Mouse (Mus musculus) ES-Bruce4 (cell line): Measurements from ENCODE around the gene Mcub. TPM values are rescaled to one million over a fixed set of nuclear protein-coding genes. Genes with fewer than 3 reads are reported as not detected.

Experiments
- H3K27ac ChIP-seq: 2 replicates; pipeline ENCODE4 v1.5.1; 2012; ENCODE audit warnings: low read length, inconsistent platforms; ENCODE audit not compliant: insufficient read depth
- H3K27me3 ChIP-seq: 2 replicates; pipeline ENCODE4 v1.6.1; 2012; ENCODE audit warnings: mild to moderate bottlenecking, low read length, inconsistent platforms; ENCODE audit not compliant: control insufficient read depth, poor library complexity, insufficient read depth, severe bottlenecking
- H3K36me3 ChIP-seq: 2 replicates; pipeline ENCODE4 v1.6.1; 2012; ENCODE audit warnings: inconsistent platforms, mild to moderate bottlenecking, low read length, moderate library complexity; ENCODE audit not compliant: control insufficient read depth, poor library complexity, insufficient read depth, severe bottlenecking
- H3K4me1 ChIP-seq: one replicate; pipeline ENCODE4 v1.8.1; 2011; ENCODE audit warnings: low read length; ENCODE audit not compliant: control insufficient read depth, insufficient read depth
- H3K4me3 ChIP-seq: 2 replicates; pipeline ENCODE4 v1.5.1; 2011; ENCODE audit warnings: low read depth, mild to moderate bottlenecking, low read length
- H3K9ac ChIP-seq: 2 replicates; pipeline ENCODE4 v1.6.1; 2012; ENCODE audit warnings: low read depth, mild to moderate bottlenecking, inconsistent platforms; ENCODE audit not compliant: poor library complexity, severe bottlenecking
- H3K9me3 ChIP-seq: replicated peaks from 2 replicates; pipeline ENCODE4 v1.6.1; 2012; ENCODE audit warnings: mild to moderate bottlenecking, low read length, inconsistent platforms; ENCODE audit not compliant: control insufficient read depth, poor library complexity, insufficient read depth, severe bottlenecking
- CTCF ChIP-seq: IDR thresholded peaks from one replicate; pipeline ENCODE4 v1.8.1; 2011; ENCODE audit warnings: low read depth, low read length
- EP300 ChIP-seq: IDR thresholded peaks from 2 replicates; pipeline ENCODE4 v1.6.1; 2011; ENCODE audit warnings: low read depth, low read length; ENCODE audit not compliant: insufficient read depth
- POLR2A ChIP-seq: IDR thresholded peaks from one replicate; pipeline ENCODE4 v1.8.1; 2011; ENCODE audit warnings: low read length; ENCODE audit not compliant: insufficient read depth
- polyA plus RNA-seq: library from polyadenylated mRNA; stranded (reverse); fragments of >200 nt; gene quantifications from 2 replicates; pipeline ENCODE4 v1.2.4, GENCODE M21; 2011; ENCODE audit warnings: low read depth; ENCODE audit not compliant: missing spikeins, insufficient read depth, insufficient read length

The Mcub gene
- polyA plus RNA-seq, 1 experiment: 1.3 TPM

GRCm38 (mm10) chr3:129886430-129886829 lies 83.6 kb downstream of the Mcub start:
- TF ChIP-seq CTCF (no peak), POLR2A (no peak)
- Histone ChIP-seq H3K36me3 (no peaks in the 10 kb centered on the region; the same call in 1 of the 2 replicates), H3K4me1 (peaks cover 1% of the 10 kb centered on the region), H3K9me3 (no peaks in the 10 kb centered on the region), H3K4me3 (no peak overlapping the region), H3K9ac (no peak overlapping the region), H3K27me3 (no peaks in the 10 kb centered on the region), H3K27ac (no peak overlapping the region)

DNA sequence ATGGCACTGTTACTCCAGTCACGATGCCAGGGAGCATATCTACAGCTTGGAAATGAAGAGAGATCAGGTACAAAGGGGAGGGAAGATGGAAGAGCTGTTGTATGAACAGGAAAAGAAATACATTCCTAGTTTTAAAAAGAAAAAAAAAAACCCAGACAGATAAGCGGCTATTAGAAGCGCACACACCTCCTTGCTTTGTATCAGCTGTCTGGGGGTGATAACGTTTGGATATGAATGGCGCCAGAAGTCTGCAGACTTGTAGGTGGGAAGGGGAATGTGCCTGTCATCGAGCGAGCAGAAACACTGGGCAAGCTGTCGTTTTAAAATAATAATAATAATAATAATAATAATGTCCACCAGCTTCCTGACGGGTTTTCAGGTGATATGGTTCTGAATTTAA lies 84.4 kb downstream of the Mcub start:
- Histone ChIP-seq H3K4me3 (no peak overlapping the region), H3K27ac (no peak overlapping the region), H3K9ac (no peak overlapping the region), H3K27me3 (no peaks in the 10 kb centered on the region), H3K9me3 (no peaks in the 10 kb centered on the region), H3K36me3 (no peaks in the 10 kb centered on the region; the same call in 1 of the 2 replicates), H3K4me1 (peaks cover 1% of the 10 kb centered on the region)
- TF ChIP-seq EP300: no peak
- no peak for TF ChIP-seq POLR2A
- no peak for TF ChIP-seq CTCF

DNA sequence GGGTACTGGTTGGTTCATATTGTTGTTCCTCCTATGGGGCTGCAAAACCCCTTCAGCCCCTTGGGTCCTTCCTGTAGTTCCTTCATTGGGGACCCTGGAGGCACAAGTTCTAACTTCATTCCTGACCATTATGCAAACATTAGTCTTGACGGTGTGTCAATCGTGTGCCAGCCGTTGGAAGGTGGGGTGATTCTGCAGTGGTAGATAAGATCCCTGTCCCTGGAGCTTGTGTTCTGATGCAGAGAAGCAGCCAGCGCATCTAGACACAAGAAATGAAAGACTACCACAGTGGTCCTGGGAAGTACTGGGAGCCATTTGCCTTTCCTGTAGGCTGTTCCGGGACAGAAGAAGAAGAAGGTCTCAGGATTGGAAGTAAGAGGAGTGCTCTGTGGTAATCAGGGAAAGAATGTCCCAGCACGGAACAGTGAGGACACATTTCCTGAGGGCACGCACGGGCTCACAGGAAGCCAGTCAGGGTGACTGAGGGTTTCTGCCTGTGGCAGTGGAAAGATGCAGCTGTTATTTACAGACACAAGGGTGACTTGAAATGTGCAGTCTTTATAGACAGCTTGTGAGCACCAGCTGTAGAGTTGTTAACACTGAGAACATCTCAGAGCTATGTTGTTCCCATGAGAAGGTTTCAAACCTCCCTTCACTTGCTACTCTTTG lies 88.9 kb downstream of the Mcub start:
- no peaks in the 10 kb centered on the region for H3K27me3 ChIP-seq
- H3K4me1 ChIP-seq: peaks cover 1% of the 10 kb centered on the region
- no peak overlapping the region for H3K9ac ChIP-seq
- TF ChIP-seq CTCF: no peak
- no peaks in the 10 kb centered on the region for H3K36me3 ChIP-seq
- H3K9me3 ChIP-seq: no peaks in the 10 kb centered on the region
- H3K4me3 ChIP-seq: no peak overlapping the region
- no peak overlapping the region for H3K27ac ChIP-seq

- no peak for TF ChIP-seq CTCF
- no peak for TF ChIP-seq EP300
- TF ChIP-seq POLR2A: no peak
- no peaks in the 10 kb centered on the region for H3K36me3 ChIP-seq
- H3K4me3 ChIP-seq: no peak overlapping the region
These were observed 90.1 kb downstream of the Mcub start for GRCm38 (mm10) chr3:129879913-129880312.

GRCm38 (mm10) chr3:129879131-129879757 lies 90.8 kb downstream of the Mcub start:
- 0 out of 2 replicates have a peak, but pooled peaks cover 2% of the 10 kb centered on the region for H3K9me3 ChIP-seq
- H3K27me3 ChIP-seq: no peaks in the 10 kb centered on the region
- no peak overlapping the region for H3K27ac ChIP-seq
- TF ChIP-seq POLR2A (no peak), EP300 (no peak), CTCF (no peak)
- peak overlapping the region; percentile 84 for H3K9ac ChIP-seq
- no peaks in the 10 kb centered on the region for H3K36me3 ChIP-seq
- peak overlapping the region; percentile 95 for H3K4me3 ChIP-seq
- H3K4me1 ChIP-seq: no peaks in the 10 kb centered on the region

More at GRCm38 (mm10) chr3:129879913-129880312, 90.1 kb downstream of the Mcub start:
- H3K9ac ChIP-seq: no peak overlapping the region
- no peak overlapping the region for H3K27ac ChIP-seq
- no peaks in the 10 kb centered on the region for H3K4me1 ChIP-seq
- H3K27me3 ChIP-seq: no peaks in the 10 kb centered on the region
- 0 out of 2 replicates have a peak, but pooled peaks cover 2% of the 10 kb centered on the region for H3K9me3 ChIP-seq

DNA sequence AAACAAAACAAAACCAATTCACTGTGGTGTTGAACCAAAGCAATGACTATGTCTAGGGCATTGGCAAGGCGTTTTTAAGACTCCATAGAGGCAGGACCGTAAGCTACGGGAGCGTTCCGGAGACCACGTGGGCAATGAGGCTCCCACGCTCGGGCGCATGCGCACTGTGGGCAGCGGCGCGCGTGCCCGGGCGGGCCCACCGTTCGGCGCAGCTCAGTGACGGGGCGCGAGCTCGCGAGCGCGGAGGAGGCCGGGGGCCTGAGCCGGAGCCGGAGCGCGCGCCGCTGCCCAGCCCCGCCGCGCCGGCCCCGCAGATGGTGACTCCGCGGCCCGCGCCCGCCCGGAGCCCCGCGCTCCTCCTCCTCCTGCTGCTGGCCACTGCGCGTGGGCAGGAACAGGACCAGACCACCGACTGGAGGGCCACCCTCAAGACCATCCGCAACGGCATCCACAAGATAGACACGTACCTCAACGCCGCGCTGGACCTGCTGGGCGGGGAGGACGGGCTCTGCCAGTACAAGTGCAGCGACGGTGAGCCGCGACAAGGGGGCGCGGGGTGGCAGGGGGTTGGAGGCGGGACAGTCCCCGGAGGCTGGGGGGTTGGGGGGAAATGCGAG lies 91.5 kb downstream of the Mcub start, which contains the start of gene Pla2g12a:
Gene Pla2g12a (plus strand): TSS at position 202 of the 617 bp plus-strand sequence.
- Histone ChIP-seq H3K36me3 (no peaks in the 10 kb centered on the region), H3K27me3 (no peaks in the 10 kb centered on the region), H3K4me1 (no peaks in the 10 kb centered on the region), H3K9me3 (0 out of 2 replicates have a peak, but pooled peaks cover 2% of the 10 kb centered on the region), H3K4me3 (peak within 1 kb of the TSS; percentile 95), H3K27ac (no peak within 1 kb of the TSS), H3K9ac (peak within 1 kb of the TSS; percentile 84)
- no peak for TF ChIP-seq CTCF
- no peak for TF ChIP-seq EP300
- TF ChIP-seq POLR2A: no peak
